Mouse (Mus musculus) forebrain, embryonic 15.5 days (tissue): Measurements from ENCODE around the gene Srrt. TPM values are rescaled to one million over a fixed set of nuclear protein-coding genes. Genes with fewer than 3 reads are reported as not detected.

ENCODE experiments used
- ATAC-seq: fragments of 200-750 bp; cut with Nextera tagmentation; replicated peaks from 2 replicates; pipeline ENCODE4 v1.8.0; 2017; ENCODE audit warnings: mild to moderate bottlenecking, moderate TSS enrichment, moderate library complexity
- H3K27ac ChIP-seq: fragments of 300-500 bp; sonication (generic); replicated peaks from 2 replicates; pipeline ENCODE4 v1.5.1; 2015; ENCODE audit warnings: mild to moderate bottlenecking, inconsistent platforms
- H3K27me3 ChIP-seq: fragments of 300-500 bp; sonication (generic); 2 replicates; pipeline ENCODE4 v1.6.1; 2015; ENCODE audit warnings: inconsistent platforms
- H3K36me3 ChIP-seq: fragments of 300-500 bp; sonication (generic); 2 replicates; pipeline ENCODE4 v1.6.1; 2015; ENCODE audit warnings: mild to moderate bottlenecking, inconsistent platforms
- H3K4me1 ChIP-seq: fragments of 300-500 bp; sonication (generic); 2 replicates; pipeline ENCODE4 v1.6.1; 2015; ENCODE audit warnings: inconsistent platforms
- H3K4me2 ChIP-seq: fragments of 300-500 bp; sonication (generic); replicated peaks from 2 replicates; pipeline ENCODE4 v1.6.1; 2015; ENCODE audit warnings: mild to moderate bottlenecking, inconsistent platforms
- H3K4me3 ChIP-seq: fragments of 300-500 bp; sonication (generic); 2 replicates; pipeline ENCODE4 v1.5.1; 2015; ENCODE audit warnings: mild to moderate bottlenecking, inconsistent platforms
- H3K9ac ChIP-seq: fragments of 300-500 bp; sonication (generic); replicated peaks from 2 replicates; pipeline ENCODE4 v1.6.1; 2015; ENCODE audit warnings: mild to moderate bottlenecking, inconsistent platforms
- H3K9me3 ChIP-seq: fragments of 300-500 bp; sonication (generic); 2 replicates; pipeline ENCODE4 v1.6.1; 2016; ENCODE audit warnings: inconsistent platforms
- WGBS: fragments of 180-500 bp; shearing (Covaris S2); methylation state at CpG from one replicate; pipeline ENCODE4 v1.1.7; 2015; ENCODE audit warnings: mixed read lengths; 5-methylcytosine and 5-hydroxymethylcytosine counted together
- polyA plus RNA-seq: library from polyadenylated mRNA; unstranded; fragments of >200 nt; fragmentation: Nextera tagmentation; extraction: Ambion mirVana; gene quantifications from 2 replicates; pipeline ENCODE4 v1.2.1, GENCODE M21; 2015

The Srrt gene
- polyA plus RNA-seq, 1 experiment from 2014 or later: 118 TPM

DNA sequence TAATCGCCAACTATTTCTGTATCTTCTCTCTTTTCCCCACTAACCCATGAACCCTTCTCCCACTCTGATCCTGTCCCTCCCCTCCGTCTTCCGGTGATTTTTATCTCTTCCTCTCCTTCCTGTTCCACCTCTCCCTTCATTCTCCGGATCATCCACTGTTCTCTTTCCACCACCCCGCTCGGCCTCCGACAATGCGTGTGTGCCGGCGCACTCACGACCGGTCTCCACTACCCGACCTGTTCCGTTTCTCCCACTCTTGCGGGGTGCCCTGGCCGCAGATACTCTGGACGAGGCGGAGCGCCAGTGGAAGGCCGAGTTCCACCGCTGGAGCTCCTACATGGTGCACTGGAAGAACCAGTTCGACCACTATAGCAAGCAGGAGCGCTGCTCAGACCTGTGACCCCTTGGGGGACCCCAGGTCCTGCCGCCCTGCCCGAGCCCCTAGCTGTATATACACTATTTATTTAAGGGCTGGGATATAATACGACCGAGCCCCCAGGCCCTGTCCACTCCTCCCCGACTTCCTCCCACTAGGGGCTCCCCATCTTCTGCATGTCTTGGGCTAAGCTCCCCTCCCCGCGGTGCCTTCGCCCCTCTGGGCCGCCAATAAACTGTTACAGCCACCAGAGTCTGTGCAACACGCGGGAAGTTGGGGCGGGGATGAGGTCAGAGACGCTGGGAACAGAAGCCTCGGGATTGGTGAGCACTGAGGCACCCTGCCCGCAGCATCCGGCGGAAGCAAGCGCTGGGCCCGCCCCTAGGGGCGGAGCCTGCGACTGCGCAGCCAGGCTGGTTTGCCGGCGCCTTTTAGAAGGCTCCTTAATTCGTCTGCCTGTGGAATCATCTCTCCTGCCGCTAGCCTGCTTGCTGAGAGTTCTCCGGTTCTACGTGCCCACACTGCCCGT, 13.4 kb downstream of the Srrt start, which contains the start of gene Ufsp1:
Gene Ufsp1, plus strand, starts transcription at position 791 of the 905 bp plus-strand sequence.
- peak; percentile 97 for ATAC-seq

DNA sequence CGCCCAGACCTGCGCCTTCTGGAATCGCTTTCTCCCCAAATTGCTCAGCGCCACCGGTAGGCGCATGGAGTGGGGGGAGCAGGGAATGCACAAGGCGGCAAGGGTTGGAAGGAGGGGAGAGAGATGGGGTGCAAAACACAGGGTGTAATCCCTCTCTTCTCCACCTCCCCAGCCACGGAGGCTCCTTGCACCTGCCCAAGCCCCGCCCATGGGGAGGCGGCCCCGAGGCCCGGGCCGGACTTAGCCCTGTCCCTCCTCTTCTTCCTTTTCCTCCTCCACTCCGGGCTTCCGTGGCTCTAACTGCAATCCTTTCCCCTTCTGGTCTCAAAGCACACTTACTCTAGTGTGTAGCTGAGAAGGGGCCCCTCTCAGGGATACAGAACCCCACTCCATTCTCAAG, 14.2 kb downstream of the Srrt start:
- H3K4me1 ChIP-seq: peaks cover 32% of the 10 kb centered on the region
- under 1% methylated on average over 15 of the region's 15 CpGs for WGBS
- H3K9ac ChIP-seq: peak overlapping the region; percentile 82
- no peak for ATAC-seq
- peaks cover 33% of the 10 kb centered on the region for H3K36me3 ChIP-seq
- H3K9me3 ChIP-seq: no peaks in the 10 kb centered on the region
- peak overlapping the region; percentile 89 for H3K27ac ChIP-seq
- peaks cover 19% of the 10 kb centered on the region for H3K27me3 ChIP-seq
- H3K4me2 ChIP-seq: peak overlapping the region; percentile 100
- peak overlapping the region; percentile 61 for H3K4me3 ChIP-seq

More for the DNA sequence above, 13.4 kb downstream of the Srrt start, which contains the start of gene Ufsp1:
- peaks cover 16% of the 10 kb centered on the region for H3K27me3 ChIP-seq
- peak within 1 kb of the TSS; percentile 82 for H3K9ac ChIP-seq
- peak within 1 kb of the TSS; percentile 89 for H3K27ac ChIP-seq
- peak within 1 kb of the TSS; percentile 61 for H3K4me3 ChIP-seq
- H3K9me3 ChIP-seq: no peaks in the 10 kb centered on the region
- H3K4me1 ChIP-seq: peaks cover 25% of the 10 kb centered on the region
- H3K4me2 ChIP-seq: peak within 1 kb of the TSS; percentile 100
- peaks cover 41% of the 10 kb centered on the region for H3K36me3 ChIP-seq
- WGBS: 0% methylated on average over 52 of the region's 52 CpGs

DNA sequence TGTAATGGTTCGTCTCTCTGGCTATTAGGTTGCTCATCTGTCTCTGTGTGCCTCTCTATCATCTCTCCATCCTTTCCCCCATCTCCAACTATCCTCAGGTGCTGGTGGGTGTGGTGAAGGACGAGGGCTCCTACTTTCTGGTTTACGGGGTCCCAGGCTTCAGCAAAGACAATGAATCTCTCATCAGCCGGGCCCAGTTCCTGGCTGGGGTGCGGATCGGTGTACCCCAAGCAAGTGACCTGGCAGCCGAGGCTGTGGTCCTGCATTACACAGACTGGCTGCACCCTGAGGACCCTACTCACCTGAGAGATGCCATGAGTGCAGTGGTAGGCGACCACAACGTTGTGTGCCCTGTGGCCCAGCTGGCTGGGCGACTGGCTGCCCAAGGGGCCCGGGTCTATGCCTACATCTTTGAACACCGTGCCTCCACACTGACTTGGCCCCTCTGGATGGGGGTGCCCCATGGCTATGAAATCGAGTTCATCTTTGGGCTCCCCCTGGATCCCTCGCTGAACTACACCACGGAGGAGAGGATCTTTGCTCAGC, 16.0 kb downstream of the Srrt start:
- 83% methylated on average over 15 of the region's 15 CpGs for WGBS
- H3K4me3 ChIP-seq: no peak overlapping the region
- H3K27me3 ChIP-seq: peaks cover 27% of the 10 kb centered on the region
- no peak overlapping the region for H3K27ac ChIP-seq
- H3K36me3 ChIP-seq: peaks cover 15% of the 10 kb centered on the region
- ATAC-seq: no peak
- H3K9ac ChIP-seq: no peak overlapping the region
- H3K9me3 ChIP-seq: no peaks in the 10 kb centered on the region
- no peak overlapping the region for H3K4me2 ChIP-seq
- H3K4me1 ChIP-seq: peaks cover 46% of the 10 kb centered on the region

DNA sequence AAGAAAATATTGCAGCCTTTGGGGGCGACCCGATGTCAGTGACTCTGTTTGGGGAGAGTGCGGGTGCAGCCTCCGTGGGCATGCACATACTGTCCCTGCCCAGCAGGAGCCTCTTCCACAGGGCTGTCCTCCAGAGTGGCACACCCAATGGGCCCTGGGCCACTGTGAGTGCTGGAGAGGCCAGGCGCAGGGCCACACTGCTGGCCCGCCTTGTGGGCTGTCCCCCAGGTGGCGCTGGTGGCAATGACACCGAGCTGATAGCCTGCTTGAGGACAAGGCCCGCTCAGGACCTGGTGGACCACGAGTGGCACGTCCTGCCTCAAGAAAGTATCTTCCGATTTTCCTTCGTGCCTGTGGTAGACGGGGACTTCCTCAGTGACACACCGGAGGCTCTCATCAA, 16.8 kb downstream of the Srrt start:
- Histone ChIP-seq H3K27ac (no peak overlapping the region), H3K4me3 (no peak overlapping the region), H3K36me3 (peaks cover 7% of the 10 kb centered on the region), H3K4me1 (peaks cover 46% of the 10 kb centered on the region), H3K4me2 (no peak overlapping the region), H3K27me3 (peaks cover 27% of the 10 kb centered on the region), H3K9me3 (no peaks in the 10 kb centered on the region), H3K9ac (no peak overlapping the region)
- ATAC-seq: no peak
- 22% methylated on average over 15 of the region's 15 CpGs for WGBS

DNA sequence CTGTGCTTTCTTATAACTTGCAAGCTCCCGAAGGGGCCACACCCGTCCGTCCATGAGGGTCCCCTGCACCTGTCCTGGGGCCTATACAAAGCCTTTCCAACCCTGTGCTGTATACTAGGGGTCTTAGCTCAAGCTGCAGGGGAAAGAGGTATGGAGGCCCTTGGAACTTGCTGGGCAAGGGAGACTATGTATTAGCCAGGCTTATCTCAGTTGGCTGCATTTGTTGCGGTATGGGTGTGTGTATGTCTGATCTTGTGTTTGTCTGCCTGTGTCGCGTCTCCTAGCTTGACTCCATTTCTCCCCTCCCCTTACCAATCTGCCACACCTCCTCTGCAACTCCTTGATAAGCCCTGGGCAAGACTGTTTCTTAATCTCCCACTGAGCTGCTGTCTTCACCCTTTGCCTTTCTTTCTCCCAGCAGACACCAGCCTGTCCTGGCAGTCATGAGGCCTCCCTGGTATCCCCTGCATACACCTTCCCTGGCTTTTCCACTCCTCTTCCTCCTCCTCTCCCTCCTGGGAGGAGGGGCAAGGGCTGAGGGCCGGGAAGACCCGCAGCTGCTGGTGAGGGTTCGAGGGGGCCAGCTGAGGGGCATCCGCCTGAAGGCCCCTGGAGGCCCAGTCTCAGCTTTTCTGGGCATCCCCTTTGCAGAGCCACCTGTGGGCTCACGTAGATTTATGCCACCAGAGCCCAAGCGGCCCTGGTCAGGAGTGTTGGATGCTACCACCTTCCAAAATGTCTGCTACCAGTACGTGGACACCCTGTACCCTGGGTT, 17.7 kb downstream of the Srrt start:
- H3K4me1 ChIP-seq: peaks cover 39% of the 10 kb centered on the region
- H3K27me3 ChIP-seq: peaks cover 27% of the 10 kb centered on the region
- H3K4me3 ChIP-seq: peak overlapping the region; percentile 53
- H3K4me2 ChIP-seq: peak overlapping the region; percentile 97
- no peak for ATAC-seq
- no peak overlapping the region for H3K9ac ChIP-seq
- no peaks in the 10 kb centered on the region for H3K9me3 ChIP-seq
- H3K36me3 ChIP-seq: no peaks in the 10 kb centered on the region
- H3K27ac ChIP-seq: no peak overlapping the region
- 61% methylated on average over 13 of the region's 13 CpGs for WGBS

DNA sequence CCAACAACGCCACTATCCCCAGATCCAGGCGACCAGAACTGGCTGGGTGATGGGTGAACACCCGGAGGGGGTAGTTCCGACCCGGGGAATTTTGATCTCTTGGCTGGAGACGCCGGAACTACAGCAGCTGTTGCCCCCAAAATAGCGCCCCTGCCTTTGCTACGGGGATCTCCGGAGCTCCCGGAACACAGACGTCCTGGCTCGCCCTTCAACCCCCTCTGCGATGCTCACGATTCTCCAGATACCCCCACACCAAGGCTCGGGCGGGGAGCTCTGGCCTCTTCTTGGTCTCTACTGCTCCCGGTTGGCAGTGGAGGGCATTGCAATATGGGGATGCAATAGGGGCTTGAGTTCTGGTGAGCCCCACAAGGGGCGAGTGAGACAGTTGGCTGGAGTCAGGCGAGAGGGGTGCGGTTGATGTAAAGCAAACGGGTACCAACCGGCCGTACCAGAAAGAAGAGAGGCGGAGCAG, 18.4 kb downstream of the Srrt start:
- 1% methylated on average over 25 of the region's 25 CpGs for WGBS
- Histone ChIP-seq H3K4me3 (peak overlapping the region; percentile 53), H3K9me3 (no peaks in the 10 kb centered on the region), H3K27me3 (peaks cover 27% of the 10 kb centered on the region), H3K9ac (0 out of 2 replicates have a peak overlapping the region, but pooled peaks have one; percentile 7), H3K4me1 (peaks cover 36% of the 10 kb centered on the region), H3K36me3 (no peaks in the 10 kb centered on the region), H3K27ac (no peak overlapping the region), H3K4me2 (peak overlapping the region; percentile 97)
- no peak for ATAC-seq

DNA sequence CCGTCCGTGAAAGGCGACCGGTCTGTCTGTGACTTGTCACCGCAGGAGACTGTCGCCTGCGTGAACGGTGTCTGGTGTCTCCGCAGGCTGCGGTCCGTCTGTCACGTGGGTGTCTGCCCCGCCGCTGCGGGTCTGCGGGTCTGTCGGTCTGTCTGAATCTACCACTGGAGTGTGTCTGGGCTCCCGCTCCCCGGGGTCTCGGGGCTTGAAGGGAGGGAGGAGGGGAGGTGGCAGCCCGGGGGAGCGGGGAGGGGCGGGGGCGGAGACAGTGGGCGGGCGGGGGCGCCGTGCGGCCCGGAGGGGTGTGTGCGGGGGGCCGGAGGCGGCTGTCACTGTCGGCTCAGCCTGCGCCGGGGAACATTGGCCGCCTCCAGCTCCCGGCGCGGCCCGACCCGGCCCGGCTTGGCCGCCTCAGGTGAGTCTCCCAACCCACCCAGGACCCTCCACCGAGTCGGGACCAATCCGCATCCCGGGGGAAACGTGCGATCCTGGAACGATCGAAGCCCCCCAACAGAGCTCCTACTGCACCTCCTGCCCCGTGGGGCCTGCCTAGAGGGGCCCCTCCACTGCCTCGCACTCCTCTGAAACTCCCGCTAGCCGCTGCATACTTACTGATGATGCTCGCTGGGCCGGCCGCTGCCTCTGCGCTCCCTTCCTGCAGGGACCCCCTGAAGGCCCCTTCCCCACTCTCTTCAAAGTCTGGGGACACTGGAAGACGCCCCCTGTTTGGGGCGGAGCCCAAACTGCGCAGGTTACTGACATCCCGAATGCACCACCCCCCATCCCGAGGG, 19.3 kb downstream of the Srrt start:
- peak overlapping the region; percentile 97 for H3K4me2 ChIP-seq
- WGBS: under 1% methylated on average over 50 of the region's 65 CpGs
- H3K27ac ChIP-seq: 0 out of 2 replicates have a peak overlapping the region, but pooled peaks have one; percentile 36
- H3K27me3 ChIP-seq: peaks cover 27% of the 10 kb centered on the region
- H3K9me3 ChIP-seq: no peaks in the 10 kb centered on the region
- H3K9ac ChIP-seq: peak overlapping the region; percentile 40
- H3K4me1 ChIP-seq: peaks cover 27% of the 10 kb centered on the region
- ATAC-seq: peak; percentile 15; the same call in 1 of the 2 replicates
- no peaks in the 10 kb centered on the region for H3K36me3 ChIP-seq
- H3K4me3 ChIP-seq: peak overlapping the region; percentile 53

DNA sequence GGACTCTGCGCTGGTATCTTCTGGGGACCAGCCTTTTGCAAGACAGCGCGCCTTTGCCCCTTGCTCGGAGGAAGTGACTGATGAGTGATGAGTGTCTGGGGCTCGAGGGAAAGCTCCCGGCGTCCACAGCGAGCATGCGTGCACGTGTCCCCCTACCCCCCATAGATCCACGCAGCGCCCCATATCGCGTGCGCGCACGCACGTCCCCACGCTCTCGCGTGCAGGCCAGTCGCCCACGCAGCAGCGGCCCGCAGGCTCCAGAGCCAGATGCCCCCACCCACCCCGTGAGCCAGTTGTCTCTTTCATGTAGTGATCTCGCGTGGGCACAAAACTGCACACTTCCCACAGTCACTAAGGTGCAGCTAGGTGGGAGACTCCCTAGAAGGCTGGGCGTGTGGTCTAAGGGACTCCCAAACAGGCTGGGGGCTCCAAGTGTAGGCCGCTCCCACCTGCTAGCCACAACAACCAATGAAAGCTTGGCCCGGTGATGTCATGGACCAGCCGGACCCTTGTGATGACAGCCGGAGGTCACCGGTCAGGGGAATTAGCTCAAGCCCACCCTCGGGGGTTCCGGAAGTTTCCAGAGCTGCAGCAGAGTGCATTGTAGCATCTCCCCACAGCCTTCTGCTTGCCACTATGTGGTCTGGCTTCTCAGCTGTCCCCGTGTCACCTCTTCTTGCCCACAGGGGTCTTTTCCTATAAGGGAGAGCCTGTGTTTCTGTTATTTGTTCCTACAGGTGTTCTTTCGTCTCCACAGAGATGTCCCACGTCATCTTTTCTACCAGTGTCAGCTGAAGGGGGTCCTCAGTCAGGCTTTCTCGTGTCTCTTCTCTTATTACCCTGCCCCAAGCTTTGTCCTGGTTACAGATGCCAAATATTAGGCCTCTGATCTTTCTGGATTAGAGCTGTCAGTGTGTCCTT, 20.2 kb downstream of the Srrt start, which contains the start of gene Ache:
Gene Ache, plus strand, starts transcription at position 488 of the 921 bp plus-strand sequence.
- Histone ChIP-seq H3K27ac (peak within 1 kb of the TSS; percentile 36; the same call in 1 of the 2 replicates), H3K4me2 (peak within 1 kb of the TSS; percentile 97), H3K4me3 (peak within 1 kb of the TSS; percentile 53), H3K9ac (peak within 1 kb of the TSS; percentile 40), H3K27me3 (peaks cover 27% of the 10 kb centered on the region), H3K4me1 (peaks cover 21% of the 10 kb centered on the region), H3K36me3 (no peaks in the 10 kb centered on the region), H3K9me3 (no peaks in the 10 kb centered on the region)
- peak; percentile 66 for ATAC-seq
- under 1% methylated on average over 40 of the region's 40 CpGs for WGBS

DNA sequence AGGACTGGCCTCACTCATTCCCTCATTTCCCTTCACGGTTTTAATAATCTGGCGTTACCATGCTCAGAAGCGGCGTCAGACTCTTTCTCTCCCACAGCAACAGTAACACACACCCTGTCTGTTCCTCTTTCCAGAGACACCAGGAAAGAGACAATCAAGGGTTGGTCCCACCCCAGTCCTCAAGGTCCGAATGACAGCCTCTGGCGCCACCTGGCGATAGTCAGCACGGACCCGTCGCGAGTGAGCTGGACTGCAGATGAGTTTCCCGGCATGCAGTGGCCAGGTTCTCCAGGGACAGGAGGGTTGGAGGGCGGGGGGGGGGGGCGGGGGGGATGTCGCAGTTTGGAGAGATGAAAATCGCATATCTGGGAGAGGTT, 20.8 kb downstream of the Srrt start:
- H3K27ac ChIP-seq: peak overlapping the region; percentile 32; the same call in 1 of the 2 replicates

DNA sequence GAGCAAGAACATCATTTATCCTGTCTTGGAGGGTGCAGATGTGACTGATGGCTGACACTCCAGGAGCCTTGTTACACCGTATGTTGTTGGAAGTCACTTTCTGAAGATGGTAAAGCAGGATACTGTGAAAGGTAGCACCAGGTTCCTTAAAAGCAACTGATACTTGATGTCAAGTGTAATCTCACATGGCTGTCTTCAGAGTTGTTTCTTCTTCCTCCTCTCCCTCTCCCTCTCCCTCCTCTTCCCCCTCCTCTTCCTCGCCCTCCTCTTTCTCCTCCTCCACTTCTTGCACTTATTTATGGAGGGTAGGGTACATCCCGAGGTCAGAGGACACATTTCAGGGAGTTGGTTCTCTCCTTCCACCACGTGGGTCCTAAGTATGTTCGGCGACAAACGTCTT, 21.5 kb downstream of the Srrt start:
- Histone ChIP-seq H3K4me1 (peaks cover 21% of the 10 kb centered on the region), H3K36me3 (no peaks in the 10 kb centered on the region), H3K9ac (no peak overlapping the region), H3K4me3 (no peak overlapping the region), H3K9me3 (no peaks in the 10 kb centered on the region), H3K4me2 (no peak overlapping the region; the same call in 1 of the 2 replicates), H3K27me3 (peaks cover 27% of the 10 kb centered on the region), H3K27ac (no peak overlapping the region)
- WGBS: 62% methylated on average over 7 of the region's 7 CpGs
- ATAC-seq: no peak

More for the DNA sequence above, 20.8 kb downstream of the Srrt start:
- peak overlapping the region; percentile 40; the same call in 1 of the 2 replicates for H3K9ac ChIP-seq
- H3K36me3 ChIP-seq: no peaks in the 10 kb centered on the region
- peaks cover 27% of the 10 kb centered on the region for H3K27me3 ChIP-seq
- under 1% methylated on average over 16 of the region's 16 CpGs for WGBS
- peak overlapping the region; percentile 97 for H3K4me2 ChIP-seq
- ATAC-seq: peak; percentile 75
- H3K4me3 ChIP-seq: peak overlapping the region; percentile 53
- peaks cover 21% of the 10 kb centered on the region for H3K4me1 ChIP-seq
- no peaks in the 10 kb centered on the region for H3K9me3 ChIP-seq
